Mouse (Mus musculus) liver, postnatal 0 days (tissue): ENCODE results near the gene Tbc1d4.

ENCODE experiments used
- CTCF ChIP-seq: sonication (generic); IDR thresholded peaks from 2 replicates; pipeline ENCODE4 v1.5.1; 2016; ENCODE audit warnings: antibody characterized with exemption, low read depth
- EP300 ChIP-seq: IDR thresholded peaks from 2 replicates; pipeline ENCODE4 v1.6.1; 2016; ENCODE audit warnings: antibody characterized with exemption, low read depth, mild to moderate bottlenecking

- TF ChIP-seq EP300: no peak
- TF ChIP-seq CTCF: no peak
Observed at GRCm38 (mm10) chr14:101526478-101526877, 82.5 kb downstream of the Tbc1d4 start.
